Mouse (Mus musculus) urinary bladder, postnatal 25 days (tissue): ENCODE results near the gene Smarcc1.
"Not testable (repeated sequence)": the region's sequence is repeated elsewhere in the genome, so short reads cannot be mapped to it uniquely, and the experiment has no call there.

Experiments used
- DNase-seq: peaks from one replicate; pipeline ENCODE4 v3.0.0; 2022; ENCODE audit warnings: low spot score

The Smarcc1 gene

GRCm38 (mm10) chr9:110116977-110117778 lies at the start of gene Smarcc1:
Smarcc1 (plus strand) TSS chr9:110117708.
- peak; percentile 82 for DNase-seq

GRCm38 (mm10) chr9:110068745-110069144 lies 48.8 kb upstream of the Smarcc1 start:
- no peak for DNase-seq

- DNase-seq, result no peak
Measured at GRCm38 (mm10) chr9:110070358-110070757, 47.1 kb upstream of the Smarcc1 start.

GRCm38 (mm10) chr9:110071011-110071410 lies 46.5 kb upstream of the Smarcc1 start:
- no peak for DNase-seq

- DNase-seq, result peak; percentile 69
Measured at GRCm38 (mm10) chr9:110071843-110072242, 45.7 kb upstream of the Smarcc1 start.

GRCm38 (mm10) chr9:110076468-110076867 lies 41.0 kb upstream of the Smarcc1 start:
- not testable (repeated sequence) for DNase-seq

GRCm38 (mm10) chr9:110081066-110081465 lies 36.4 kb upstream of the Smarcc1 start:
- no peak for DNase-seq

- no peak for DNase-seq
Measured at GRCm38 (mm10) chr9:110084201-110084964, 33.1 kb upstream of the Smarcc1 start.

- no peak for DNase-seq
Measured at GRCm38 (mm10) chr9:110085693-110086092, 31.8 kb upstream of the Smarcc1 start.

- DNase-seq, result no peak
Measured at GRCm38 (mm10) chr9:110093303-110093702, 24.2 kb upstream of the Smarcc1 start.

- DNase-seq, result no peak
Measured at GRCm38 (mm10) chr9:110094761-110095160, 22.7 kb upstream of the Smarcc1 start.

- no peak for DNase-seq
Measured at GRCm38 (mm10) chr9:110097791-110098190, 19.7 kb upstream of the Smarcc1 start.

- DNase-seq, result peak; percentile 97
Measured at GRCm38 (mm10) chr9:110100627-110101600, 16.6 kb upstream of the Smarcc1 start.

GRCm38 (mm10) chr9:110116353-110116976 lies 1.0 kb upstream of the Smarcc1 start:
- DNase-seq, result no peak

GRCm38 (mm10) chr9:110117779-110118139 lies 251 bp downstream of the Smarcc1 start, which contains the start of gene Dhx30:
Dhx30 (minus strand) TSS chr9:110117830.
- no peak for DNase-seq

- no peak for DNase-seq
Measured at GRCm38 (mm10) chr9:110118249-110118648, 741 bp downstream of the Smarcc1 start.

GRCm38 (mm10) chr9:110121424-110121823 lies 3.9 kb downstream of the Smarcc1 start:
- no peak for DNase-seq

GRCm38 (mm10) chr9:110123322-110123721 lies 5.8 kb downstream of the Smarcc1 start:
- no peak for DNase-seq

GRCm38 (mm10) chr9:110124008-110124540 lies 6.6 kb downstream of the Smarcc1 start:
- not testable (repeated sequence) for DNase-seq

GRCm38 (mm10) chr9:110130896-110131524 lies 13.5 kb downstream of the Smarcc1 start:
- no peak for DNase-seq
